Mouse (Mus musculus): ENCODE results near the gene Manba.

Manba gene

GRCm38 (mm10) chr3:135586060-135586459, 100.6 kb downstream of the Manba start:
- DNase-seq = no peak

GRCm38 (mm10) chr3:135586471-135586880, 101.1 kb downstream of the Manba start:
- DNase-seq = no peak

DNA sequence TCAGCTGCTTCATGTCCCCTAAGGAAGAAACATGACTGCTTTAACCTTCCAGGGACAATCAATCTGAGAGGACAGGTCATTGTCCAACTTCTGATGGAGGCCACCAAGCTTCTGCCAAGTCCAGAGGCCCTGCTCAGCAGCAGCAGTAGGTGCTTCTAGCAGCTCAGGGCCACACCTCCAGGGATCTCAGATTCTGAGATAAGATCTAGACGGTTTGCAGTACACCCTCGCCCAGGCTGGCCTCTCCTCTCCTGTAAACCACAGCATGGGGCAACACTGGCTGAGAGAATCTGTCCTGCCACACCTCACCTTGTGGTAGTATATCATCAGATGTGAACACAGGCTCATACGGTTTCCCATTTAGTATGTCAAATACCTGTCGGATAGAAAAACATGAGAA, 105.1 kb downstream of the Manba start:
- DNase-seq = no peak

DNA sequence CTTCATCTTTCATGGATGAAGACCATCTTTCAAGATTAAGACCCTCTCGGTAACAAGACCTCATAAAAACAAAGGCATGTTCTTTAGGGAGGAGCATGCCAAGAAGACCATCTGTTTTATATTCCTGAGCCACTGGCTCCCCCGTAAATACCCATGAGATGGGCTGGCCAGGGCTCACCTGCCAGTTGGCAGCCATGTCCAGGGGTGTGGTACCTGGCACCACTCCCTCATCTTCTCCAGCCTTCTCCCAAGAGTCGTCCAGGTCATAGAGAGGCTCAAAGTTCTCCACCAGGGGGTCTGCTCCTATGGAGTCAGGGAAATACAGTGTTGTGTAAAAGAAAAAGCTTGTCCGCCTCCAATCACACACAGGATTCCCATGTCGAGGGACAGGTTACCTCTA, 106.0 kb downstream of the Manba start:
- DNase-seq = no peak

DNA sequence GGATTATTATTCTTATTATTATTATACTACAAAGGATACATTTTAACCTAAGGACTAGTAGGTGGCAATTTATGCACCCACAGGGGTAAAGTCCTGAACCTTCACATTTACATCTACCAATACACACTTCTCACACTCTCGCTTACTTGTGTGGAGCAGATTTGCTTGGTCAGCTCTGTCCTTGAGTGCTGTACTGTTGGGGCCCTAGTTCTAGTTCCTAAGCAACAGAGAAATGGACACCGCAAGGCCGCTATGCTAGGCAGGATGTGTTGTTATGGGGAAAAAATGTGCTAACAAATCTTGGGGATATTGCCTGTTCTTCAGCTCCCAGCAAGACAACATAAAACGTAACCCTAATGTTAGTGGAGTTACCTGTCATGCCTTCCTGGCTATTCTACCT, 106.6 kb downstream of the Manba start:
- DNase-seq = no peak

DNA sequence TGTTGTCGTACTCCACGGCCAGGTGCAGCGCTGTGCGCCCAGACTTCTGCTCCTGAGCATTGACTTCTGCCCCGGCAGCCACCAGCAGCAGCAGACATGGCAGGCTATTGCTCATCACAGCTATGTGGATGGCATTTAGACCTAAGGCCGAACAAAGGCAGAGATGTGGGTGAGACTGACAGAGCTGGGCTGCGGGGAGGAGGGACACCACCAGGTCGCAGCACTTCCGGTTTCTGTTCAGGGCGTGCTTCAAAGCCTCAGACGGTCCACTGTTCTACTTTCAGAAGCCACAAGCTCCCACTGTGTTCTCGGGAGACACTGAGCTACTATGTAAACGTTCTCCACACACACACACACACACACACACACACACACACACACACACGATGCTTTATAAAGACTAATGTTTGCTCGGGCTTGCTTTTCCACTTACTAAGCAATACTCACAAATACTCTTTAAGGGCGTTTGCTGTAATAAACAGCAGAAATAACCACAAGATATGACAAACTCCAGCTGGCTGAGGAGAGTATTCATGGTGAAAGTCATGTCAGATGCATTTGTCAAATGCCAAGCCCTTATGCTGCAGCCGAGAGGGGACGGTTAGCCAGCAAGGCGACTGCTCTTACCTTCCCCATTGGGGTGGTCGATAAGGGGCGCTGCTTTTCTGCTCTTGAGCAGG, 109.0 kb downstream of the Manba start:
- DNase-seq = no peak

DNA sequence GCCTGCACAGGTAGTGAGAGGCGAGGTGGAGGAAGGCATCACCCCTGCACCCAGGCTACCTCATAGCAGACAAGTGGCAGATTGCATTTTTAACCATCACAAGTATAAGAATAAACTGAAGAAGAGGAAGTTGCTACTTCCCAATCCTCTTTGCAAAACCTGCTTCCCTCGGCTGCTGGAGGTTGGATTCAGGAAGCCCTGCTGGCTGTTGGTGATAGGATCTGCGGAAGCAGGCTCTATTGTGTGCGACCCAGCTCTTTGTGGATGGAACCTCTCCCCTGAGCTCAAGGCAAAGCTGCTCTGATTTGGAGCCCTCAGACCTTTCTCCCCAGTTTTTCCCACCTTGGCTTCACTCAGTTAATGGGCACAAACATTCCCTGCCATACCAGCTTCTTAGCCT, 111.6 kb downstream of the Manba start:
- no peak for DNase-seq

DNA sequence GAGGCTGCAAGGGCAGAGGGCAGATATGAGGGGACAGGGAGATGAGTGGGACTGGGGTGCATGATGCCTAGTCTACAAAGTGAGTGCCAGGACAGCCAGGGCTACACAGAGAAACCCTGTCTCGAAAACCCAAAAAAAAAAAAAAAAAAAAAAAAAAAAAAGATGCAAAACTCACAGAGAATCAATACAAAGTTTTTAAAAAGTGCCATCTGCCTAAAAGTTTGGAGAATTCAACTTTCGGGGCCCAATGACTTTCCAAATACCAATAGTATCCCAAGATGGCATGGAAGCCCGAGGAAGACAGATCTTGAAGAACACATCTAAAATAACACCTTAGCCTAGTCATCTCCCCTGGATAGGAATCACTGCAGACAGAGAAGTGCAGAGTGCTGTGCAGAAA, 112.9 kb downstream of the Manba start:
- DNase-seq = no peak

DNA sequence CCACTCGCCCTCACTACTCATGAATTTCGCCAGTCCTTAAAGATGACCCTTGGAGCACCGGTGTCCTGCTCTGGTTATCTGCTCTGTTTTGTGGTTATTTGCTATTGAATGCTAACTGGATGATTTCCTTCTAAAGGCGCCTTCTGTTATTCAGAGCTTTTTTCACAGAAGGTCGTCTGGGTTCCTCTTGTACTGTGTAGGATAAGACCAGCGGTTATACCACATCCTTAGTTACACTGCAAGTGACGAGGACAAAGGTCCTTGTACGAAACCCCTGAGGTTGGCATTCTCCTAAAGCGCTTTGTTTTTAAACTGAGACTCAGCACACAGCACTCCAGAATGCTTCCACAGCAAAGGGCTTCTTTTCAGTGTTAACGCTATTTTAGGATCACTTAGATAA, 117.3 kb downstream of the Manba start:
- DNase-seq = no peak

- DNase-seq = no peak
These were observed 119.4 kb downstream of the Manba start for GRCm38 (mm10) chr3:135604626-135605417.

- no peak for DNase-seq
These were observed 120.1 kb downstream of the Manba start for GRCm38 (mm10) chr3:135605474-135605873.

DNA sequence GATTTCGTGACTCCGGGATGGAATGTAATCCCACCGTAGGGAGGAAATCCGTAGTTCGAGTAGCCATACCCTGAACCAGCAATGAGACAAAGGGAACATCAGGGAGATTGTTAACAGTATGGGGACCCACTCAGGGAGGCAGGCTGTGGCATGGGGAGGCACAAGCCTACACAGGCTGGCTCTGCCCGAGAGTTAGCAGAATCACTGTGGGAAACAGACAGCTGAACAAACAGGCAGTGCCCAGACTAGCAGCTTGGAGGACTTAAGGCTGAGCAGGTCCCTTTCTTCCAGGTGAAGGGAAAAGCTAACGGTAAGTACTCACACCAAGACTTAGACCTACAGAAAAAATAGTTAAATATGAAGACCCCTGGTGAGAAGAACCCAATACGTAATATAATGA, 121.2 kb downstream of the Manba start:
- no peak for DNase-seq

DNA sequence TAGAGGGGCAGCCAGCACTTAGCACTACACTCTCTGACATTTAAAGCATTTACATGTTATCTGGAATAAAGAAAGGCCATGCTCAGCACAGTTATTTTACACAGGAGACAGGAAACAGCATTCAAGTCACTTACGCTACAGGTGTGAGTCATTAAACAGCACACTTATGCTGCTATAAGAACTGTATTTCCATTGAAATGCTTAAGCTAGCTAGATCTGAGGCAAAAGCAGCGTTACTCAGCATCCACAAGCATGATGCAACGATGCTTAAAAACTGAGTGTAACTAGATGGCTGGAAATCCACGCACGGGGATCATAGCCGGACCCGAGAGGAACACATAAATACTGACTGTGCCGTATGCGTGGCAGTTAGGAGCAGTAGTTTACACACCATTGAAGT, 121.6 kb downstream of the Manba start:
- no peak for DNase-seq

DNA sequence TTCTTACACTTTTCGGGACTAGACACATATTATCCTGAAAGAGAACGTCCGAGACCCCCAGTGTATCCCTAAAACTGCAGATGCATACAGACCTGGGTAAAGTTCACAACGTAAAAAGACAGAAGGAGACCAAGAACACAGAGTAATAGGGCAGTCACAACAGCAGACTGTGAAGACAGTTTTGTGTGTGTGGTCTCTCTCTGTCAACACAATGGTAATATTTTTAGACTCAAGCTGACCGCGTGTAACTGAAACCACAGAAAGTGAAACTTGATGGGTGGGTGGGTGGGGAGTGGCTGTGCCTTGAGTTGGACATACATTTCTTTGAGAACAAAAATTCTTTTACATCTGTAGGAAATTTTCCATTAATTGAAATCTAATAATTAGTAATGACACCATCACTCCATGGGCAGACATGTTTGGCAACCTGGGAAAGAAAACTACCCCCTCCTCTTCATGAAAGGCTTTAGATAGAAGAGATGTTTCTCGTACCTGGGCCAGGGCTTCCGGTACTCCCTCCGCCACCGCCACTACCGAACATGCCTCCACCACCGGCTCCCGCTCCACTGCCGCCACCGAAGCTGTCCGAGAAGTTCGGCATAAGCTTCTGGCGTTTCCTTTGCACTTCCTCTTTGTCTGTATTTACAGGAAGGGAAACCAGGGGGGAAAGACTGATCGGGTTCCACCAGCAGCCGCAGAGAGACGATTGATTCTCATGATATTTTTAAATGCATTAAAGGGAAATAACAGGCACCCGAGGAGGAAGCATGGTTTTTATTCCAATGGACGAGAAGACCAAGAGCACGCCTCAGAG, 122.5 kb downstream of the Manba start:
- DNase-seq = no peak

DNA sequence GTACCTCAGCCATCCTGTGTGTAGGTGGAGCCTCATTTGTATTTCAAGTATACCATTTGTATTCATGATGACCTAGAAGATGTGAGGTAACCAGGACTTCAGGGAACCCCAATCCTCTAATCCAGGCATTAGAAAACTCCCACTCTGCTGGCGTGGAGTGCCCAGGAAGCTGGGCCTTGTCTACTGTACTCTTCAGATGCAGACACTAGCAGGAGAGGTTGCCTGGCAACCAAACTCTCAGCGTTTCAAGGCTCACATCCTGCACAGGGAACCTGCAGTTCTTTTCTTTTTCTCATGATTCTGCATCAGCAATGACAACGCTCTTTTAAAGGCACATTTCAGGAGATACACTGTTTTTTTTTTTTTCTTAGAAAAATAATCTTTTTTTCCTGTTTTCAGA, 124.8 kb downstream of the Manba start:
- no peak for DNase-seq

GRCm38 (mm10) chr3:135614376-135614775, 129.0 kb downstream of the Manba start:
- no peak for DNase-seq

- DNase-seq = no peak
These were observed 131.3 kb downstream of the Manba start for GRCm38 (mm10) chr3:135616730-135617129.
